Mouse (Mus musculus) ES-CJ7 (cell line): Measurements from ENCODE around the gene Tanc1.

Experiments
- DNase-seq: peaks from one replicate; pipeline ENCODE4 v3.0.0; 2011; ENCODE audit warnings: low read depth, low spot score

Tanc1 gene

GRCm38 (mm10) chr2:59757015-59757414 lies 145.2 kb downstream of the Tanc1 start:
- DNase-seq = no peak

GRCm38 (mm10) chr2:59758139-59758918 lies 146.5 kb downstream of the Tanc1 start:
- no peak for DNase-seq

GRCm38 (mm10) chr2:59760731-59761130 lies 148.9 kb downstream of the Tanc1 start:
- no peak for DNase-seq

GRCm38 (mm10) chr2:59761183-59761582 lies 149.3 kb downstream of the Tanc1 start:
- DNase-seq = no peak

GRCm38 (mm10) chr2:59762277-59762676 lies 150.4 kb downstream of the Tanc1 start:
- no peak for DNase-seq

- DNase-seq = no peak
These were observed 153.8 kb downstream of the Tanc1 start for GRCm38 (mm10) chr2:59765671-59766070.

GRCm38 (mm10) chr2:59767893-59768292 lies 156.1 kb downstream of the Tanc1 start:
- DNase-seq = no peak

- no peak for DNase-seq
These were observed 157.0 kb downstream of the Tanc1 start for GRCm38 (mm10) chr2:59768661-59769384.

- DNase-seq = no peak
These were observed 157.5 kb downstream of the Tanc1 start for GRCm38 (mm10) chr2:59769385-59769735.

GRCm38 (mm10) chr2:59771708-59772107 lies 159.9 kb downstream of the Tanc1 start:
- no peak for DNase-seq

- peak; percentile 44 for DNase-seq
These were observed 160.4 kb downstream of the Tanc1 start for GRCm38 (mm10) chr2:59772261-59772683.

GRCm38 (mm10) chr2:59774374-59774773 lies 162.5 kb downstream of the Tanc1 start:
- DNase-seq = no peak

- peak; percentile 49 for DNase-seq
These were observed 163.3 kb downstream of the Tanc1 start for GRCm38 (mm10) chr2:59775148-59775547.

GRCm38 (mm10) chr2:59775820-59776219 lies 164.0 kb downstream of the Tanc1 start:
- DNase-seq = peak; percentile 48

GRCm38 (mm10) chr2:59779355-59779754 lies 167.5 kb downstream of the Tanc1 start:
- DNase-seq = no peak

- no peak for DNase-seq
These were observed 168.4 kb downstream of the Tanc1 start for GRCm38 (mm10) chr2:59780240-59780639.

- no peak for DNase-seq
These were observed 171.4 kb downstream of the Tanc1 start for GRCm38 (mm10) chr2:59783055-59783831.

GRCm38 (mm10) chr2:59783832-59784627 lies 172.2 kb downstream of the Tanc1 start:
- no peak for DNase-seq

- DNase-seq = no peak
These were observed 172.7 kb downstream of the Tanc1 start for GRCm38 (mm10) chr2:59784628-59784883.

- DNase-seq = no peak
These were observed 173.8 kb downstream of the Tanc1 start for GRCm38 (mm10) chr2:59785597-59785996.

GRCm38 (mm10) chr2:59788704-59789500 lies 177.1 kb downstream of the Tanc1 start:
- DNase-seq = no peak
